Mouse (Mus musculus) macrophage (primary cell): ENCODE measurements around the gene Cdk15. TPM values are rescaled to one million over a fixed set of nuclear protein-coding genes. Genes with fewer than 3 reads are reported as not detected.

ENCODE experiments used
- H3K27ac ChIP-seq: fragments of 350-480 bp; formaldehyde crosslinking; 2 replicates; pipeline ENCODE4 v1.9.0; 2021
- H3K36me3 ChIP-seq: fragments of 350-480 bp; formaldehyde crosslinking; 2 replicates; pipeline ENCODE4 v1.9.0; 2021; ENCODE audit errors: inconsistent target
- H3K4me3 ChIP-seq: fragments of 350-480 bp; formaldehyde crosslinking; 2 replicates; pipeline ENCODE4 v1.9.0; 2021; ENCODE audit errors: inconsistent target
- H3K79me2 ChIP-seq: fragments of 350-480 bp; formaldehyde crosslinking; 2 replicates; pipeline ENCODE4 v1.9.0; 2021; ENCODE audit errors: inconsistent target
- WGBS: methylation state at CpG from one replicate; pipeline ENCODE4 v1.1.7; 2026; ENCODE audit warnings: inconsistent platforms; ENCODE audit not compliant: missing documents; 5-methylcytosine and 5-hydroxymethylcytosine counted together
- polyA plus RNA-seq: library from polyadenylated mRNA; stranded (reverse); fragments of 250-400 nt; gene quantifications from 3 replicates; pipeline ENCODE4 v1.2.4, GENCODE M21; 2018; ENCODE audit warnings: inconsistent platforms

The Cdk15 gene
- polyA plus RNA-seq, 1 experiment from 2014 or later, result 7.0 TPM

DNA sequence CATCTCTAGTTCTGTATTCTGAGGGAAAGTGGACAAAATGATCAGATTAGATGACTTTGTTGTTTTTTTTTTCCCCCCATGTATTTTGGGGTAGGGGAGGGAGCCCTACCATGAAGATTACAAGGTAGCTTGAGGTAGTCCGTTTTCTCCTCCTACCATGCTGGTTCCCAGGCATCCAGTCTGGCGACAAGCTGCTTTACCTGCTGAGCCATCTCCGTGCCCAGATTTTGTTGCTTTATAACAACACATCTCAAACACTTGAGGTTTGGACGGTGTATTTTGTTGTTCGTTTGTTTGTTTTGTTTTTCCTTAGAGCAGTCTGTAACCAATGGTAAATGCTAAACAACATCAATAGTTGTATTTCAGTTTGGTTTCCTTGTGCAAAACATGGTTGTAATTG lies 50.6 kb downstream of the Cdk15 start:
- 96% methylated on average over 5 of the region's 5 CpGs for WGBS
- H3K79me2 ChIP-seq, result no peaks in the 10 kb centered on the region
- H3K36me3 ChIP-seq, result peaks cover 7% of the 10 kb centered on the region; the same call in 1 of the 2 replicates
- no peak overlapping the region for H3K27ac ChIP-seq
- no peak overlapping the region for H3K4me3 ChIP-seq

DNA sequence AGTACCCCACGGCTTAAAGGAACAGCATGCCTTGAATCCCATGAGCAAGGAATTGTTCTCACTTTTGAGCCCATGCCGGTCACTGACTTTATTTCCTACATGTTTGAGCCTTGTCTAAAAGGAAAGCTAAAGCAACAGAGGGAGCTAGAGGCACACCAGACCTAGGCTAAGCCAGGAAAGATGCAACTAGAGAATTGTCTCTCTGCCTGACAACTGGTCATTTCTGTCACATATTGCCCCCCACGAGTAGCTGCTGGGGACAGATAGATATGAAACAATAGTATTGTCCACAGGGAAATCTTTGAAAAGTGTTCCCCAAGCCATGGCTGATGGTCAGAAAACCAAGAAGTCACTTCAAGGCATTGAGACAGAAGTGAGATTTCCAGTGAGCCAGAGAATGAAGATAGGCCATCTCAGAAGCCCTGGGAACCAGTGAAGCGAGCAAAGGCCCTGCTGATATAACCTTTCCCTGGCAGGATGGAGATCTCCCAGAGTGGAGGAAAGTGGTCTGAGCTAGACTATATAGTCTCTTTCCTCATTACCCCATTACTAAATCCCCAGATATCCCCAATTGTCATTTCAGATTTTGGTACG lies 54.7 kb downstream of the Cdk15 start:
- WGBS, result 91% methylated on average over 5 of the region's 5 CpGs
- Histone ChIP-seq H3K27ac (no peak overlapping the region), H3K36me3 (peaks cover 7% of the 10 kb centered on the region; the same call in 1 of the 2 replicates), H3K4me3 (no peak overlapping the region), H3K79me2 (no peaks in the 10 kb centered on the region)

DNA sequence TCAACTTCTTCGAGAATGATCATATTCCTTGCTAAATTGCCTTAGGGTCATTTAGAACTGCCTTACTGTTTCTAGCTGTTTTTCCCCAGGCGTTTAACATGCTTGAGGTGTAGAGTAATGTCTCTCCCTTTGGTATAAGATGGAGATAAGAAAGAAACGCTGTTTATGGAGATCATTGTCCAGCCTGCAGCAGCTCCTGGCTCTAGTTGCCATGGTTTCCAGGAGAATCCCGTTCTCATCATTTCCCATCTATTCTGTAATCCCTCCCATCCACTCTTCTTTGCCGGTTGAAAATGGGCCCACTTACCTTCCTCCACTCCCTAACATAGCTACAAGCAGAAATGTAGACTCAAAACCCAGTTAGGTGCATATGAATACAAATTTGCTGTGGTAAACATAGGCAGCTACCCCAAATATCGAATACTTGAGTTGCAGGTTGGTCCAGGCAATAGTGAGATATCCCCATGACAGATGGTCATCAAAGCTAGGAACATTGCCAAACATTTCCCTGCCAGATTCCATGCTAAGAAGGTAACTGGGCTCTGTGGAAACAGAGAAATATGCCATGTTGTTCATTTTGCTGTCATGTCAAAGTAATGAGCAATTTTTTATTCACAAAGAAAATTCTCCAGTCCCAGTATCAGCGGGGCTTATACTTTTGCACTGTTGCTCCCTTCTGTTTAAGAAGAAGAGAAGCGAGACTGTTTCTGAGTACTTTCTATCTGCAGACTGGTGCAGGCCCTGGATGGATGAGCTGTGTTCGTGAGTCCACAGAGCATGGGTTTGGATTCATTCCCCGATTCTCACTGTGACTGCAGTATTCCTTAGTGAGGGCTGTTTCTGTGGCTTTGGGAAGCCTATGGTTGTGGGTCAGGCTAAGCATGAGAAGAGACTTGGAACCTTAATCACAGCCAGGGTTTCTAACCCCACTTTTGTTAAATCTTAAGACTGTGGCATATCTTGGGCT lies 55.8 kb downstream of the Cdk15 start:
- Histone ChIP-seq H3K4me3 (no peak overlapping the region), H3K79me2 (no peaks in the 10 kb centered on the region), H3K27ac (no peak overlapping the region), H3K36me3 (peaks cover 7% of the 10 kb centered on the region; the same call in 1 of the 2 replicates)
- 93% methylated on average over 10 of the region's 10 CpGs for WGBS

DNA sequence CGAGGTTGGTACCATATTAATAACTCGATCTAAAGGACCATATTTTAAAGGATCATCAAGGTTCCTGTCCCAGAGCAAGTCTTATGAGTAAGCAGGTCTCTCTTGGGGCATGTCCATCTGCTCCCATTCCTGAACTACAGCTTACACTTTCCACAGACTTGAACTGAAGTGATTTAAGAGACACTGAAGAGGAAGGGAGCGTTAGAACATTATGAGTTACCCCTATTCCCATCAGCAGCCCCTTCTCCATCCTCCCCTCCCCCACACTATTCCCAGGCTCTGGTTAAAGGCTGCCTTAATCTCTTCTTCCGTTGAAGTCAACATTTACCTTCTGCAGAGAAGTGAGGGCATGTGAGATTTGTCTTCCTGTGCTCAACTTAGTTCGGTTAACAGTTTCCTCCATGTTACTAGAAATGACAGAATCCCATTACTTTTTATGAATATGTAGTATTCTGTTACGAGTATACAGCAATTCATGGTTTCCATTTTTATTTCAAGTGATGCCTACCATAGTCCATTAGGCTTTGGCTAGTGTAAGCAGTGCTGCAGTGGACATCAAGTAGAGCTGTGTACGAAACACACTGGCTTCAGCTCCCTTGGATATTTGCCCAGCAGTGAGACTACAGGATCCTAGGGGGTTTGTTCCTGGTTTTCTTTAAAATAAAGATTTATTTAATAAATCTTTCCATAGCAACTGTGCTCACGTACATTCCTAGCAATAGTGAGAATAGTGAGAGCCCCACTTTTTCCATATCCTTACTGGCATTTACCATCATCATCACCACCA lies 56.6 kb downstream of the Cdk15 start:
- Histone ChIP-seq H3K79me2 (no peaks in the 10 kb centered on the region), H3K27ac (no peak overlapping the region), H3K4me3 (no peak overlapping the region), H3K36me3 (peaks cover 7% of the 10 kb centered on the region; the same call in 1 of the 2 replicates)
- 93% methylated on average over 7 of the region's 8 CpGs for WGBS

DNA sequence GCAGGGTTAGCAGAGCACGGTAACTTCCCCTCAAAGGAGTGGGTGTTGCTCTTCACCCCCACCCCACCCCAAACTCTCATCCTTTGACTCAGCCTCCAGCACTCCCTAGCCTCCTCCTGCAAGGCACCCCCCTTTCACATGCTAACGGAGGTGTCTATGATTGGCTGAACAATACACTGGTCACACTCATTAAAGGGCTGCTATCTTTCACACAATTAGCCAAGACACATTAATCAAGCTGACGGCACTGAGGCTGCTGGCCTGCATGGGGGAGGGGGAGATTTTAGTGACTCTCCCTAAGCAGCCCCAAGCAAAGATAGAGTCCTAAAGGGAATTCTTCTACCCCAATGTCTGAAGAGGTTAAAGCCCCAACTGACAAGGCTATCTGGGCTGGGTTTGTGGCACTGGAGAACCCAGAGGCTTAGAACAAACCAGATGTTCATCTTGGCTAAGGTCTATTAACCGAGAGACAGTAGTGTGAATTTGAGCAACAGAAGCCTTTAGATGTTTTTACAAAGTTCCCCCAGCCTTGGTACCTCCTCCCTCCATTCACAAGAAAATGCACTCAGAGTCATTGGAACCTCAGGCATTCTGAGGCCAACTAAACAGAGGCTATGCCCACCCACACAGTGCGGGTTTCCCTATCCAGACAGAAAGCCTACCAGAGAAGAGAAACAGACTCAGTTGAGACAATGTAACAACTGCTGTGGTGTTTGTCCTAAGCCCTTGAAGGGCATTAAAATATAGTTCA lies 58.5 kb downstream of the Cdk15 start:
- Histone ChIP-seq H3K4me3 (peak overlapping the region; percentile 14; the same call in 1 of the 2 replicates), H3K27ac (peak overlapping the region; percentile 70), H3K36me3 (no peaks in the 10 kb centered on the region; the same call in 1 of the 2 replicates), H3K79me2 (no peaks in the 10 kb centered on the region)
- WGBS, result 54% methylated on average over 5 of the region's 5 CpGs

DNA sequence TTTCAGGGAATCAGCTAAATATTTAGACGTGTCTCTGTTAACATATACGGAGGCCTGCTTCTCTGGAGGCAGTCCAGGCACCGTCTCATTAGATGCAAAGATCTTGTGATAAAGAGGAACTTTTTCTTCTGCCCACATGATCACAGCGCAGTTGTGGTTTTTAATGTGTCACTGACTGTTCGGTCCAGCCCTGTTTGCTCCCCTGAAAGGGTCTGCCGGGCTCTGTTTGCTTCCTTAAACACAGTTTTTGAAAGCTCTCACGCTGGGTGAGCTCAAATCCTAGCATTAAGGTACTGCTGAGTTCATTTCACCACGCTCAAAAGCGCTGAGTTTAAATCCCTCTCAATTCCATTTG lies 59.3 kb downstream of the Cdk15 start:
- WGBS, result 3% methylated on average over 9 of the region's 9 CpGs
- Histone ChIP-seq H3K4me3 (peak overlapping the region; percentile 16; the same call in 1 of the 2 replicates), H3K36me3 (no peaks in the 10 kb centered on the region; the same call in 1 of the 2 replicates), H3K27ac (peak overlapping the region; percentile 94), H3K79me2 (no peaks in the 10 kb centered on the region)

DNA sequence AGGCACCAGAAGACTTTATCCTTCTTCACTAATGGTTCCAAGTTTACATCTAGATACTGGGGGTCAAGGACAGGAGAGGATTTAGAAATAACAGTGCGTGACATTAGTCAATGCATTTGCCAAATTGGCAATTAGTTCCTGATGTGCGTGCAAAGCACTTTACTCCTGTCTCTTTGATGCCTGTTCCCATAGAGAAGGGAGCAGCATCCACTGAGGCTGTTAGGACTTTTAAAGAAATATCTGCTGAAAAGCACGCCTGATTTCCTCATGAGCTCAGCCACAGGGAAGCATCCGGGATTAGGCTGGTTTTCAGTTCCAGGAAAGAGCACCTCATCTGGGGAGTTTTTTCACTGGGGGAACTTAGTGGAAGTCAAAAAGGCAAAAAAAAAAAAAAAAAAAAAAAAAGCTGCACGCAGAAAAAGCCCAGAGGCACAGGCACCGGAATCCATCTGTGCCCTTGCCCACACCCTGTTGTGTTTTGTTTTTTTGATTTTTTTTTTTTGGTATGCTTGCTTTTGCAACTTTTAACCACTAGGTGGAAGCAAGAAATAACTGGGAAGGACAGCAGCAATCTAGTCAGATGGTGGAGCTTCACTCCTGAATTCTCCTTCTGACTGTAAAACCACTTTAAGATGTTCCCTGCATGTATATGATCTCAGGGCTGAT lies 59.8 kb downstream of the Cdk15 start:
- WGBS, result 3% methylated on average over 6 of the region's 6 CpGs
- Histone ChIP-seq H3K27ac (peak overlapping the region; percentile 94), H3K36me3 (no peaks in the 10 kb centered on the region; the same call in 1 of the 2 replicates), H3K4me3 (peak overlapping the region; percentile 16; the same call in 1 of the 2 replicates), H3K79me2 (no peaks in the 10 kb centered on the region)

DNA sequence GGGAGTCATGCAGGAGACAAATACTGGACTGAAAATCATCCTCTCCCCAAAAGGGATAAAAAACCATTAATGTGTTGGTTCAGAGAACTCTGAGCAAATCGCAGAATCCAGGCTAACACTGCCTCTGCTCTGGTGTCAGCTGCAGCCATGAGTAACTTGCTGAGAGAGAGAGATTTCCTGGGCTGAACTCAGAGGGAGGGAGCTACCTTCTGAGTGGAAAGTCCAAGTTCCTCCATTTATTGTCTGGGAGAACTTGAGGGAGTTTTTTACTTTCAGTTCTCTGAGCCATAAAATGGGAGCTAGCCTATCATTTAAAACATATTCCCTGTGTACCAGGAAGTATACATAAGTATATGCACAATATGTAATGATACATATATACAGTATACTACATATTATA lies 60.7 kb downstream of the Cdk15 start:
- Histone ChIP-seq H3K79me2 (no peaks in the 10 kb centered on the region), H3K27ac (no peak overlapping the region), H3K36me3 (no peaks in the 10 kb centered on the region), H3K4me3 (no peak overlapping the region)
- WGBS, result 91% methylated on average over 1 of the region's 1 CpGs

DNA sequence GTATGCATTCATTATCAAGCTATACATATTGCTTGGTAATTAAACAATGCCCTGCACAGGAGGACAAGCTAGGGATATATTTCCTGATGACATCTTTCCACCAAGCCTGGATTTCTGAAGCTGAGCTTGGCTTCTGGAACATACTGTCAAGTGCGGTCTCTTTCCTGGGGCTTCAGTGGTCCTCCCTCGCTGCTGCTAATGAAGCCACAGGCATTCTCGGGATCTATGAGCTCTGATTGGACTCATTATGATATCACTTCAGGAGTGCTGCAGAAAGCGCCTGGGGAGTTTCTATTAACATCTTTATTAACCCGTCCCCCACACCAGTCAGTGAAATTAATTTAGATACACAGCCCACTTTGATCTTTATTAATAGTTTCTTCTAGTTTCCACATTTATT lies 62.2 kb downstream of the Cdk15 start:
- Histone ChIP-seq H3K4me3 (no peak overlapping the region), H3K36me3 (no peaks in the 10 kb centered on the region), H3K27ac (no peak overlapping the region), H3K79me2 (no peaks in the 10 kb centered on the region)
- 98% methylated on average over 5 of the region's 5 CpGs for WGBS

DNA sequence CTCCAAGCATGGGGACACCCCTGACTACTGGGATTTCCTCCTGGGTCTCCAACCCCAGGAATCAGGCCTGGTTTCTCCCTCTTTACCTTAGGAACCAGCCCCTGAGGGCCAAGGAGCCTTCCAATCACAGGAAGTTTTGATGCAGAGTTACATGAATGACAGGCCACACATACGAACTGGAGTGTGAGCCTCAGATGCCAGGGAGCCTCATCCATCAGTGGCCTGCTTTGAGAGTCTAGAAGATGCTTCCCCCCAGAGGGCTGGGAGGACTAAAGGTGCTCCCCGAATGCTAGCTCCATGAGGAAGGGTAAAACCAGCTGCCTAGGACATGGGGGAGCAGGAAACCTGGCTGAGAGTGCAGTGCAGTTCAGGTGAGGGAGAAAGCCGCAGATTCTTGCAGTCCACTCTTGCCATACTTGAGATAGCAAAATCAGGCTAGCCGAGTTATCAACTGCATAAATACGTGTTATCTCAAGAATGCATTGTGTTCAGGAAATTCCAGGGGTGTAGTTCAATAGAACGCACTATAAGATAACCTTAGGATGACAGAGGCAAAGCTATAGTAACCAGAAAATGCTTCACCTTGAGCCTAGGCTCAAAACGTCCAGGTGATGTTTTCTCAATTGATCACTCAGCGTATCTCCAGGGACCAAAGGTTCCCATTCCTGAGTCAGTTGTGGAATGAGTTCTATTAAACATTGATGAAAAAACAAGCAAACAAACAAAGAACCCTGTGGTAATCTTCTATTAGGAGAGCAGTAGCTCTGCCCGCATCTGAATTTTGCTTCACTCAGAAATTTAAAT lies 64.6 kb downstream of the Cdk15 start:
- no peak overlapping the region for H3K4me3 ChIP-seq
- no peak overlapping the region for H3K27ac ChIP-seq
- WGBS, result 92% methylated on average over 9 of the region's 9 CpGs

DNA sequence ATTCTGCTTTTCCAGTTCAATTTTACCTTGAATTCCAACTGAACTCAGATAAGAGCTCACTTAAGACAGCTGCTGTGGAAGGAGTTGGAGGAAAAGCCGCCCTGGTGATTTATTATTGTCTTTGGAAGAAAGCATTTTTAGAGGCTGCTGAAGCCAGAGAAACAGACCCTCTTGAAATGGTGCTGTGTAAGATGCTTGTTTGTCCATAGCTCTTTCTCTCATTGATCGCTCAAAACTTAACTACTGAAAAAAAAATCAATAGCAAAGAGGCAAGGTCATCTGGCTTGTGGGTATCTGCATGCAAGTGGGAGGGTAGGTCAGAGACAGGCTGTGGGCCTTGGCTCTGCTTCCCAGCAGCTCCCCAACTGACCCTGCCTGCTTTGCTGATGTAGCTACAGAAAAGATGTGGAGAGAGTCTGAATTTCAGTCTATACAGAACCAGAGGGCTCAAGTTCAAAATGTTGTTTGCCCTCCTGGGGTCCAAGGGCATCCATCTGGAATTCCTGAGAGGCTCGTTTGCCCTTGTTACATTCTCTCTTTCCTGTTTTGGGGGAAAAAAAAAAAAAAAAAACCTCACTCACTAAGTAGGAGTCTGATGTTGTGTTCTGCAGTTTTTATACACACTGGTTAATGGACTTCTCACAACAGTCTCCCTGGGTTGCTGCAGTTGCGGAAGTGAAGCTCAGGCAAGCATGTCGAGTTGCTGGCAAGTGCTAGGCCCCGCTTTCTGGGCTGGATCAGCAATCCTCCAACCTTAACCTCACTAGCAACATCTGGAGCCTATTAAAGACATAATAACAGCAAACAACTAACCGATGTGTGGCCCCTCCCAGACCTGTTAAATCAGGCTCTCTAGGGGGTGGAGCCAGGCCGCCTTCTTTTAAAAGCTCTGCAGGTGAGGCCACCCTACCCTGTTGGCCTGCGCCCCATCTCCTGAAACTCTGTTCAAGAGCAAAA lies 65.5 kb downstream of the Cdk15 start:
- H3K4me3 ChIP-seq, result no peak overlapping the region
- H3K36me3 ChIP-seq, result no peaks in the 10 kb centered on the region
- H3K27ac ChIP-seq, result no peak overlapping the region
- H3K79me2 ChIP-seq, result no peaks in the 10 kb centered on the region
- WGBS, result 92% methylated on average over 9 of the region's 9 CpGs

More for the DNA sequence above, 64.6 kb downstream of the Cdk15 start:
- Histone ChIP-seq H3K79me2 (no peaks in the 10 kb centered on the region), H3K36me3 (no peaks in the 10 kb centered on the region)

DNA sequence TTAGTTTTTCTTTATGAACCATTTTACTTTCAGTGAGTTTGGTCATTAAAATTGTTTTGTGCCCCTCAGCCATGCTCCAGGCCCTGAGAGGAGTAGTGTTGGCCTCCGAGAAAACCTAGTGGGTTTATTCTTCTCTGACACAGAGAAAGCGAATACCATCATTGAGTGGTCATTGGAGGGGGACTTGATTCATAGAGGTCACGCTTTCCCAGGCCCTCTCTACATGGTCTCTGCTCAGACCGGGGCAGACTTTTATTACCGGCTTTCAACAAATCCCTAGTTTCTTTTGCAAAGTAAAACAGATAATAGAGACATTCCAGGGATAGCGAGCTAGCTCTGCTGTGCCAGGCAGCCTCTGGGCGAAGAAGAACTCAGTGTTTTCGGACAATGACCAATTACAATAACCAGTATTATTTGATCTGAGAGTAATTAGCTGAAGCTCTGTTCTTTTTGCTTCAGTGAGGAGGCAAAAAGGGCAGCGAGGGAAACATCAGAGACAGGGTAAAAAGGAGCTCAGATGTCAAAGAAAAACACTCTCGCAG lies 70.2 kb downstream of the Cdk15 start:
- no peak overlapping the region for H3K4me3 ChIP-seq
- 89% methylated on average over 10 of the region's 10 CpGs for WGBS
- no peaks in the 10 kb centered on the region for H3K79me2 ChIP-seq
- no peak overlapping the region for H3K27ac ChIP-seq
- no peaks in the 10 kb centered on the region for H3K36me3 ChIP-seq
